Mouse (Mus musculus): ENCODE measurements around the gene Catip. TPM values are rescaled to one million over a fixed set of nuclear protein-coding genes. Genes with fewer than 3 reads are reported as not detected.
"Not testable (repeated sequence)": the region's sequence is repeated elsewhere in the genome, so short reads cannot be mapped to it uniquely, and the experiment has no call there.

The Catip gene
- polyA plus RNA-seq, 1 experiment from 2014 or later: 0.73 TPM

GRCm38 (mm10) chr1:74335033-74335432, 26.9 kb upstream of the Catip start:
- H3K4me3 ChIP-seq: no peak overlapping the region
- WGBS: 76% methylated on average over 4 of the region's 4 CpGs

DNA sequence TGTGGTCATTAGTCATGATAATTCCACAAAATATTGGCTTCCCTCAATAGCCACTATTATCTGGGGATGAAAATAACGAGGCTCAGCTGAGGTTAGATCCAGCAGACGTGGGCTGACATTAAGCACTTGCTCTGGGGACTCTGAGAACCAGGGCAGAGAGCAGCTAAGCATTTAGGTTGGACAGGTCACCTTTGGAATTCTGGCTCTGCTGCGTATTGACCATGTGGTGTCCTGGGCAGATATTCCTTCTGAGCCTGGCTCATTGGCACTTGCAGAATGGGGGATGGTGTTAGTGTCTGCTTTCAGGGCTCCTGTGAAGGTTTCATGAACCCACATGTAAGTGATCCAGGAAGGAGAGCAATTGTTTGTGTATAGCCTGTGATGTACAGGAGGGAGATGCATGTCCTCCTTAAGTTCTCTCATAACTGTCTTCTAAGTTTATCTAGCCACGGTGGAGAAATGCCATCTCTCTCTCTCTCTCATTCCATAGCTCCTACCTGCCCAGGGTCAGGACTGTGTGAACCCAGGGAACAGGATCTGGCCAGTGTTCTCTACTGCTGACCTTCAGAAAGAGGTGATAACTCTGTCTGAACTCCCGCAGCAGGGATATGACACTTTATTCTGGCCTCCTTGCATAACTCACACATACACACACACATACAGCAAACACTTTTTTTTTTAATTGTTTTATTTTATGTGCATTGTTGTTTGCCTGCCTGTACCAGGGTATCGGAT, 26.3 kb upstream of the Catip start:
- no peak overlapping the region for H3K4me2 ChIP-seq
- no peaks in the 10 kb centered on the region for H3K9me3 ChIP-seq
- no peak overlapping the region for H3K27ac ChIP-seq (replicated peaks)
- no peak overlapping the region for H3K9ac ChIP-seq
- no peak overlapping the region for H3K4me3 ChIP-seq
- peaks cover 22% of the 10 kb centered on the region for H3K4me1 ChIP-seq (replicated peaks)
- ATAC-seq (ENCODE audit: low read depth): no peak
- H3K36me3 ChIP-seq: no peaks in the 10 kb centered on the region; the same call in 1 of the 2 replicates
- 79% methylated on average over 6 of the region's 6 CpGs for WGBS
- no peaks in the 10 kb centered on the region for H3K27me3 ChIP-seq

More at GRCm38 (mm10) chr1:74335033-74335432, 26.9 kb upstream of the Catip start:
- no peak overlapping the region for H3K9ac ChIP-seq
- H3K36me3 ChIP-seq: no peaks in the 10 kb centered on the region; the same call in 1 of the 2 replicates
- no peaks in the 10 kb centered on the region for H3K27me3 ChIP-seq
- H3K4me1 ChIP-seq (replicated peaks): peaks cover 22% of the 10 kb centered on the region
- ATAC-seq (ENCODE audit: low read depth): no peak
- no peaks in the 10 kb centered on the region for H3K9me3 ChIP-seq
- H3K27ac ChIP-seq (replicated peaks): no peak overlapping the region
- H3K4me2 ChIP-seq: no peak overlapping the region

DNA sequence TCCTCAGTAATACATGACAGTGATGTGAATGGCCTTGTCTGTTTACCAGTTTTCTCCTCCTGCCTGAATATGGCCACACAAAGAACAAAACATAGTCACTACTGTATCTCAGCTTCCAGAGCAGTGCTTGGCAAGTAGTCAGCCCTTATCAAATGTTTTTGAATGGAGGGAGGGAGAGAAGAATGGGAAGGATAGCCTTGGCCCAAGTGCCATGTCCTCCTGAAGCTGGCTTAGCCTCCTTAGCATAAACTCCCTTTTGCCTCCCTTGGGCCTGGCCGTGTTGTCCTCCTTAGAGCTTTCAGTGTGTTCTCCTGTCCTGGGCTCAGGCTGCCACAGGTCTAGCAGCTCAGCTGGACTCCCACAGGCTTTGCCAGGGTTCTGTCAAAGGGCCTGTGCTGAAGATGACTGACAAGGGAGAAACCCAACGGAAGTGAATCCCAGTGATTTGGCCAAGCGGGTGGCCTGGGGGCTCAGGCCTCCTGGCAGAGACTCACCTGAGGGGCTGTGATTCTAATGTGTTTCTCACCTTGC, 24.6 kb upstream of the Catip start:
- no peaks in the 10 kb centered on the region; the same call in 1 of the 2 replicates for H3K36me3 ChIP-seq

DNA sequence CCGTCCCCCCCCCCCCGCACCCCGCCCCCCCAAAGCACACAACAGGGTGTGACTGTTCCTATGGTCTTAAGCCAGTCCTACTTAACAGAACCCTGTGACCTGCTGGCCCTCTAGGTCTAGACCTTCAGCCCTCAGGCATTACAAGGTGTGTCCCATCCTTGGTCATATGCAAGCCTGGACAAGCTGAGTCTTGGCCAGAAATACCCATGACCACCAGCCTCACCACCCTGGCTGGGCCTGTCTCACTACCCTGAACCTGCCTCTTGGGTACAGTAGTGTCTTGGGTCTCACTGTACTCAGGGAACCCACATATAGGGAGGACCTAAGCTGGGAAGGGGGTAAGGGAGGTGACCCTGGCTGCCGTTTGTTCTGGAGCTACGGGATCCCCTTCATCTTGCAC, 23.9 kb upstream of the Catip start:
- Histone ChIP-seq H3K4me3 (no peak overlapping the region), H3K4me1 (replicated peaks) (peaks cover 12% of the 10 kb centered on the region), H3K4me2 (no peak overlapping the region), H3K27ac (replicated peaks) (no peak overlapping the region), H3K9me3 (no peaks in the 10 kb centered on the region), H3K9ac (no peak overlapping the region), H3K27me3 (no peaks in the 10 kb centered on the region), H3K36me3 (no peaks in the 10 kb centered on the region; the same call in 1 of the 2 replicates)
- no peak for ATAC-seq (ENCODE audit: low read depth)
- 81% methylated on average over 5 of the region's 5 CpGs for WGBS

More for the DNA sequence above, 24.6 kb upstream of the Catip start:
- Histone ChIP-seq H3K4me1 (replicated peaks) (peaks cover 14% of the 10 kb centered on the region), H3K4me3 (no peak overlapping the region), H3K4me2 (no peak overlapping the region), H3K27me3 (no peaks in the 10 kb centered on the region), H3K27ac (replicated peaks) (no peak overlapping the region), H3K9ac (no peak overlapping the region), H3K9me3 (no peaks in the 10 kb centered on the region)
- WGBS: 86% methylated on average over 3 of the region's 3 CpGs
- no peak for ATAC-seq (ENCODE audit: low read depth)

- no peak overlapping the region for H3K27ac ChIP-seq (replicated peaks)
- no peaks in the 10 kb centered on the region for H3K9me3 ChIP-seq
- no peak for ATAC-seq (ENCODE audit: low read depth)
- no peaks in the 10 kb centered on the region for H3K27me3 ChIP-seq
- H3K4me1 ChIP-seq (replicated peaks): peaks cover 12% of the 10 kb centered on the region
- no peak overlapping the region for H3K9ac ChIP-seq
- no peak overlapping the region for H3K4me3 ChIP-seq
- H3K36me3 ChIP-seq: no peaks in the 10 kb centered on the region; the same call in 1 of the 2 replicates
- WGBS: 72% methylated on average over 4 of the region's 4 CpGs
- no peak overlapping the region for H3K4me2 ChIP-seq
Observed at GRCm38 (mm10) chr1:74338626-74339025, 23.3 kb upstream of the Catip start.

DNA sequence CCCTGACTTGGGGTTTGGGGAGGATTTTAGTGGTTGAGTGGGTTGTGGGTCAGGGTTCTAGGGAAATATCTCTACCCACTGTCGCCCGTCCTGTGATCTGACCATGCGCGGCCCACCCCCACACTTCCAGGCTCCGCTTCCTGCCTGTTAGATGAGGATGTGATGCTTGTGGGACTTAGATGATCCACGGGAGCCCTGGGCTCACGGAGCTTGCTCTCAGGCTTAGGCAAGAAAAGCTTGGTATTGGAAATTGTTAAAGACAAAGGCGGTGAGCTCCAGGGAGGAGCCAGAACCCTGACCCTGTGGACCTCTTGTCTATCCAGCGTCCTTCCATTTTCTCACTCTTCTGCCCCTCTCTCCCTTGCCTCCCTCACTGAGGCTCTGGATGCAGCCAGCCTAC, 22.0 kb upstream of the Catip start:
- no peak overlapping the region for H3K27ac ChIP-seq (replicated peaks)
- WGBS: 92% methylated on average over 9 of the region's 9 CpGs
- H3K27me3 ChIP-seq: no peaks in the 10 kb centered on the region
- no peaks in the 10 kb centered on the region; the same call in 1 of the 2 replicates for H3K36me3 ChIP-seq
- H3K9me3 ChIP-seq: no peaks in the 10 kb centered on the region
- H3K9ac ChIP-seq: no peak overlapping the region
- peaks cover 9% of the 10 kb centered on the region; the same call in 1 of the 2 replicates for H3K4me1 ChIP-seq (replicated peaks)
- no peak for ATAC-seq (ENCODE audit: low read depth)
- H3K4me2 ChIP-seq: no peak overlapping the region
- no peak overlapping the region for H3K4me3 ChIP-seq

DNA sequence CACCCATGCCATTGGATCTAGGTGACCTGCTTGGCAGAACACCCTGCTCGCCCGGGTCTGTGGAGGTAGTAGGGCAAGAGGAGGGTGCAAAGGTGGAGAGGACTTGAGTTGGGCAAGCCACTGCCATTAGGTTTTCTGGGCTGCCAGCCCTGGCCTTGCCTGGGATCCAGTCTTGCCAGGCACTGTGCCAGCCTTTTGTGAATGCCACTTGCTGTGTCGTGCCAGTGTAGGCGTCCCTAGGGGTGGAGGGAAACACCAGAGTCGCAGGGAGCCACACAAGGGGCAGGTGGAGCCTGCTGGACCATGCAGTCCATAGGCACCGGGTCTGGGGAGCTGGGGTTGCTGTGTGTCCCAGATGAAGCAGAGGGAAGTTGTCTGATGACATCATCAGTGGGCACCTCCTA, 21.5 kb upstream of the Catip start:
- H3K4me2 ChIP-seq: no peak overlapping the region
- peaks cover 9% of the 10 kb centered on the region; the same call in 1 of the 2 replicates for H3K4me1 ChIP-seq (replicated peaks)
- no peak for ATAC-seq (ENCODE audit: low read depth)
- H3K9me3 ChIP-seq: no peaks in the 10 kb centered on the region
- 93% methylated on average over 6 of the region's 6 CpGs for WGBS
- H3K27ac ChIP-seq (replicated peaks): no peak overlapping the region
- H3K36me3 ChIP-seq: no peaks in the 10 kb centered on the region; the same call in 1 of the 2 replicates
- no peak overlapping the region for H3K4me3 ChIP-seq
- H3K27me3 ChIP-seq: no peaks in the 10 kb centered on the region
- H3K9ac ChIP-seq: no peak overlapping the region

DNA sequence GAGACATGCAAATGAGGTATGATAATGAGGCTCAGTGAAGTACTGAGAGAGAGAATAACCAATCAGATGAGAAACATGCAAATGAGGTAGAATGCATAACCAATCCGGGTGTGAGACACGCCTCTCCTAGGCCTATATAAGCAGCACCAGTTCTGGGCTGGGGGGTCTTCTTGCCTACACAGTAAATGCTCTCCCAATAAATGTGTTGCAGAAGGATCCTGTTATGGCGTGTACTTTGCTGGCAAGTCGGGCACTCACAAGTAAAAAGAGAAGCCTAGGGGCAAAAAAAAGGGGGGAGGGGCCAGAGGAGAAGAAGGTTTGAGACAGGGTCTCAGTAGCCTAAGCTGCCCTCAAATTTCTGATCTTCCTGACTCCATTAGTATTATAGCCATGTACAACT, 20.9 kb upstream of the Catip start:
- H3K4me3 ChIP-seq; H3K9ac ChIP-seq; H3K9me3 ChIP-seq; H3K4me1 ChIP-seq (replicated peaks); H3K27ac ChIP-seq (replicated peaks); ATAC-seq (ENCODE audit: low read depth); H3K4me2 ChIP-seq; H3K27me3 ChIP-seq; H3K36me3 ChIP-seq: not testable (repeated sequence)
- WGBS: 91% methylated on average over 4 of the region's 4 CpGs

GRCm38 (mm10) chr1:74341898-74342297, 20.0 kb upstream of the Catip start:
- no peak for ATAC-seq (ENCODE audit: low read depth)
- Histone ChIP-seq H3K4me1 (replicated peaks) (peaks cover 9% of the 10 kb centered on the region; the same call in 1 of the 2 replicates), H3K4me2 (no peak overlapping the region), H3K27ac (replicated peaks) (no peak overlapping the region), H3K36me3 (no peaks in the 10 kb centered on the region; the same call in 1 of the 2 replicates), H3K27me3 (no peaks in the 10 kb centered on the region), H3K9ac (no peak overlapping the region), H3K9me3 (no peaks in the 10 kb centered on the region), H3K4me3 (no peak overlapping the region)
- WGBS: 90% methylated on average over 7 of the region's 7 CpGs

DNA sequence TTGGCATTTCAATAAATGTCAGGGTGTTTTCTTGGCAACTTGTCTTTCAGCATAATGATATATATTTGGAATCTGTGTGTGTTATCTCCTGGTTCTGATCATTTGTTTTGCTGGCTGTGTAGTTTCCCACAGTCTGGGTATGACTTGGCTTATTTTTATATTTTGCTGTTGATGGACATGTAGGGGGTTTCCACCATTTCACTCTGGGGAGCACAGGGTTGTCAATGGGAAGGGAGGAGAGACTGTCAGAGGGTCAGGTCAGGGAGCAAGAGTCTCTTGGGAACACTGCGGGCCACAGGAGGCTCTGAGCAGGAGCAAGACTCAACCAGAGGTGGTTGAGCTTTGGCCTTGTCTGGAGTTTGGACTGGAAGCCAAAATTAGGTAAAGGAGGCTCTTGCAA, 19.6 kb upstream of the Catip start:
- no peak for ATAC-seq (ENCODE audit: low read depth)
- H3K4me2 ChIP-seq: no peak overlapping the region
- H3K27ac ChIP-seq (replicated peaks): no peak overlapping the region
- H3K9ac ChIP-seq: no peak overlapping the region
- H3K27me3 ChIP-seq: no peaks in the 10 kb centered on the region
- H3K4me1 ChIP-seq (replicated peaks): peaks cover 9% of the 10 kb centered on the region; the same call in 1 of the 2 replicates
- 100% methylated on average over 1 of the region's 1 CpGs for WGBS
- no peak overlapping the region for H3K4me3 ChIP-seq
- peaks cover 1% of the 10 kb centered on the region; the same call in 1 of the 2 replicates for H3K36me3 ChIP-seq
- H3K9me3 ChIP-seq: no peaks in the 10 kb centered on the region

DNA sequence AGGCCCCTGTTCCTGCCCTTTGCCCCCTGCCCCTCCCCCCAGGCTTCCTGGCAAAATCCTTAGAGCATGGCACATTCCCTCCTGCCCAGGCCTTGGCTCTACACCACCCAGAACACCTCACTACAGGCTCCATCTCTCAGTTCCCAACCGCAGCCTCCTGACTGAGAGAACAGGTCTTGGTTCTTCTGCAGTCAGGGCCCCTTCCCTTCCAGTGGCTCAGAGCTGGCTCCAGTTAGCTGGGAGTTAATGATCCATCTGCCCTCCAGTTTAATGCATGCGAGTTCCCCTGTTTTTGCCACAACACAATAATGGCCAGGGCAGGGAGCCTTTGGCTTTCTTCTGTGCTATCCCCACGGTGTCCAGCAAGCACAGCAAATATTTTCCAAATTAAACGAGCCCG, 18.7 kb upstream of the Catip start:
- H3K9ac ChIP-seq: peak overlapping the region; percentile 31; the same call in 1 of the 2 replicates
- H3K27ac ChIP-seq (replicated peaks): no peak overlapping the region
- no peaks in the 10 kb centered on the region for H3K27me3 ChIP-seq
- H3K9me3 ChIP-seq: no peaks in the 10 kb centered on the region
- H3K36me3 ChIP-seq: peaks cover 6% of the 10 kb centered on the region; the same call in 1 of the 2 replicates
- peaks cover 9% of the 10 kb centered on the region; the same call in 1 of the 2 replicates for H3K4me1 ChIP-seq (replicated peaks)
- ATAC-seq (ENCODE audit: low read depth): no peak
- H3K4me2 ChIP-seq: no peak overlapping the region
- no peak overlapping the region for H3K4me3 ChIP-seq
- 53% methylated on average over 5 of the region's 5 CpGs for WGBS

GRCm38 (mm10) chr1:74344163-74344916, 17.6 kb upstream of the Catip start:
- H3K4me2 ChIP-seq: no peak overlapping the region
- peaks cover 14% of the 10 kb centered on the region for H3K36me3 ChIP-seq
- H3K9ac ChIP-seq: no peak overlapping the region
- 79% methylated on average over 11 of the region's 11 CpGs for WGBS
- H3K4me1 ChIP-seq (replicated peaks): peaks cover 9% of the 10 kb centered on the region; the same call in 1 of the 2 replicates
- ATAC-seq (ENCODE audit: low read depth): no peak
- no peaks in the 10 kb centered on the region for H3K27me3 ChIP-seq
- no peak overlapping the region for H3K4me3 ChIP-seq
- H3K9me3 ChIP-seq: no peaks in the 10 kb centered on the region
- no peak overlapping the region for H3K27ac ChIP-seq (replicated peaks)

Measured in neural tube, embryonic 13.5 days (tissue).